Mouse (Mus musculus) CD8-positive naive resting alpha-beta T cell, adult 57 days (primary cell): ENCODE data around the gene Arpc5l. TPM values are rescaled to one million over a fixed set of nuclear protein-coding genes. Genes with fewer than 3 reads are reported as not detected.

Source experiments
- total RNA-seq: library from RNA; stranded (reverse); gene quantifications from one replicate; pipeline ENCODE4 v1.2.4, GENCODE M21; 2023

The Arpc5l gene
- total RNA-seq = 51.4 TPM

DNA sequence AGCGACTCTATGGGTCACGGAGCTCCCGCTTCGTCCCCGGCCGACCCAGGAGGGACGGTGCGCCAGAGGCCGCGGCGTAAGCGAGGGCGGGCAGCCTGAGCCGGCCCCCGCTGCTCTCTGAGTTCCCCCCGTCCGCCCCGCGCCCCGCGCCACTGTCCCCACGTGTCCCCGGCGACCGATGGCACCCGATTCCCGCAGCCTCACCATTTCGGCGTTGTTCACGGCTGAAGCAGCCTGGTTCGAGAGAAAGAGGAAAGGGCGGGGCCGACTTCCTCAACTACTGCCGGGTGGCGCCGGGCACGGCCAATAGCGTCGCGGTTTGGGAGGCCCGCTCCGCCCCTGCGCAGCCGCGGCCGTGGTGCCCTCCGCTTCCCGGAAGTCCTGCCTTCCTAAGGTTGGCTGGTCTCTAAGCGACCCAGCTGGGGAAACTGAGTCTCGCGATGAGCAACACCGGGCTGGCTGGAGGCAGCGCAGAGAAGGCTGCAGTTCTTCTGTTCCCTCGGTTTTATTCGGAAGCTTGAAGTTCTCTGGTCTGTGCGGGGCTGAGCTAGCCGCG, at the start of gene Arpc5l:
Gene Arpc5l (plus strand): TSS at position 469 of the 556 bp plus-strand sequence.

DNA sequence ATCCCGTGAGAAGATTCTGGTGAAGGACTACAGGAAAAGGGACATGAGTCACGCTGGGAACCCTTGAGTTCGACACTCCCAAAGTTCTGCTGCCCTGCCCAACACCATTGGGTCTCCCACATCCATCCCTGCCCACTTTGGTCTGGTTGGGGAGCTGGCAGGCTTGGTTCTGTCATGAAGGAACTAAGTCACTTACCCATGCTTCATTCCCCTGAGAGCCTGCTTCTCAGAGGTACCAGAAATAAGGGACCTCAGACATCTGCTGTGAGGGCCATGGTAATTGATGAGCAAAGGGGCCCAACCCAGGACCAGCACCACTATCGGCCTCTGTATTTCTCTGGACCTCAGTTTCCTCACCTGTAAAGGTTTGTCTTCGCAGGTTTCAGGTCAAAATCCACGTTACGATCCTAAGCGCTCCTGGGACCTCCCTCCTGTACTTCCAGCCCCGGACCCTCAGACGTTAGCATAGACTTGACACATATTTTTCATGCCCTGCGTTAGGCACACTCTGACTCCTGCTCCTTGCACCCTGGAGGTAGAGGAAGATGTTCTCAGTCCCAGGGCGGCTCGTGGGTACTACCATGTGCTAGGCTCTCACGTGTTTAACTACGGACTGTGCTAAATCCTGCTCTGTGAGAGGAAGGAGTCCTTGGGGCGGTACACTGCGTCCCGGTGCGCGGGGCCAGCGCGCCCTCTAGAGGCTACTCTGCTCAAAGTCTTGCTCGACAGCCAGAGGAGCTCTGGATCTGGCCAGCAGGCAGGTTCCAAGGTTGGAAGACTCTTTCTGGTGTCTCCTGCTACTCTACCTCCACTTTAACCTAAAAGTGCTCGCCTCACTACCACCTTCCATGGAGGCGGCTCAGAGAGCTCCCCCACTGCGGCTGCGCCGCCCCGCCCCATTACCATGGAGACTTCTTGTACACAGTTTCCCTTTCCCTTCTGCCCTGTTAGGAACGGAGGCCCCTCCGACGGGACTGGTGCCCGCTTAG, 7.5 kb upstream of the Arpc5l start, which contains the start of gene Wdr38:
Gene Wdr38 (plus strand): TSS at position 91 of the 989 bp plus-strand sequence.

DNA sequence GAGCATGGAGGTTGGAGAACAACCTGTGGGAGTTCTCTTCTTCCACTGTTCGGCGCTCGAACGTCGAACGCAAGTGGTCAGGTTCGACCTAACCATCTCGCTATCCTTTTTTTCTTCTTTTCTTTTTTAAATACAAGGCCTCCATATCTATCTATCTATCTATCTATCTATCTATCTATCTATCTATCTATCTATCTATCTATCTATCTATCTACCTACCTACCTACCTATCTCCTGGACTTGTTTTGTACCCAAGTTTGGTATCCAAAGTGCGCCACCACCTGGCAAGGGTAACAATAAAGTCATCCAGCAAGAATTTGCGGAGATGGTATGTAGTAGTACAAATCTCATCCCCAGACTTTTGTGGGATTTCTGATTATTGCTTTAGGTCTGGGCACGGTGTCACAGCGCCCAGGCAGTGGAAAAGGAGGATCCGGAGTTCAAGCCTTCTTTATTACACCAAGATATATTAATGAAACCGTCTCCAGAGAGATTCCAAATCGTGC, 479 bp downstream of the Arpc5l start, which contains the start of gene Rpl35:
Gene Rpl35 (minus strand): TSS at position 51 of the 506 bp plus-strand sequence.

Other genes starting within 250 kb of the Arpc5l start
- 3.5 TPM for gene Nr6a1, start 77.7 kb upstream of the Arpc5l start, total RNA-seq
- not detected for gene Olfml2a, start 73.4 kb upstream of the Arpc5l start, total RNA-seq
- gene Wdr38, start 7.9 kb upstream of the Arpc5l start, total RNA-seq = not detected
- gene Rpl35, start 276 bp downstream of the Arpc5l start, total RNA-seq = 1,160 TPM
- gene Golga1, start 60.2 kb downstream of the Arpc5l start, total RNA-seq = 36.0 TPM
- gene Scai, start 185.4 kb downstream of the Arpc5l start, total RNA-seq = 35.8 TPM
- 65.1 TPM for gene Ppp6c, start 221.1 kb downstream of the Arpc5l start, total RNA-seq